Mouse (Mus musculus) lung, postnatal 4 days (tissue): Measurements from ENCODE around the gene Sesn1.
"Not testable (repeated sequence)": the region's sequence is repeated elsewhere in the genome, so short reads cannot be mapped to it uniquely, and the experiment has no call there.

ENCODE experiments used
- DNase-seq, 2 experiments: peaks; one replicate each; pipeline ENCODE4 v3.0.0; 2021

Sesn1 gene

GRCm38 (mm10) chr10:41809771-41810563 lies at the start of gene Sesn1, which contains the start of gene Cep57l1:
Gene Sesn1 (plus strand): TSS chr10:41809935.
Gene Cep57l1 (minus strand): TSS chr10:41809871.
- peak; percentile 93 to 97 for DNase-seq

- no peak for DNase-seq
These were observed 48.9 kb upstream of the Sesn1 start for GRCm38 (mm10) chr10:41760866-41761265.

GRCm38 (mm10) chr10:41763741-41764385 lies 45.9 kb upstream of the Sesn1 start:
- DNase-seq = no peak

DNA sequence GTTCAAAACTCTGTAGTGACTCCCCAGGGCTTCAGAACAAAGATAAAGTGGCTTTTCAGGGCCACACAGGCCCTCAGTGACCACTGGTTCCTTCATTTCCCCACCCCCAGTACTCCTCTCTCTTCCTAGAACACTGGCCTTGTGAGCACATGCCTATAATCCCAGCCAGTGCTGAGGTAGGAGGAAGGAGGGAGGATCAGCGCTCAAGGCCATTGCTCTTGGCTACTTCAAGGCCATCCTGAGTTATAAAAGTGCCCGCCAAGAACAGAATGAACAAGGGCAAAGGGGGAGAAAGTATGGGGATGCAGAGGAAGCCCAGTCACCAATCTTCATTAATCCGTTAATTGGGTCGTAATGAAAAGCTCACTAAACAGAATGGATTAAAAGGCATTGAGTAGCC lies 44.1 kb upstream of the Sesn1 start:
- DNase-seq = no peak

DNA sequence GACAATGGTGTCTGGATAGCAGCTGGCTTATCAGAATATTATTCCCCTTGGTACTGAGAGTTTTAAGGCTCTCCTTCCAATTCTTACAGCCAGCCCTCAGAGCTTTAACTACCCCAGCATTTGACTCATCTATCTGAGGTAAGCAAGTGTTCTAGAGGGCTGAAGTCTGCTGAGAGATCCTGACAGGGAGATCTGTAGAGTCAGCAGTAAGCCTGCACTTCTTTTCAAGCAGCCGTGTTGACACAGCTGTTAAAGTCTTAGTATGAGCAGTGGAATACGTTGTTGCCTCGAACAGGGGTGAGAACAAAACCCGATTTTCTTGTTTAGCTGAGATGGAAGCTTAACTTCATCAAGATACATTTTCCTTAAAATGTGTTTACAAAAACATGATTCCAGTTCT lies 43.5 kb upstream of the Sesn1 start:
- no peak for DNase-seq

DNA sequence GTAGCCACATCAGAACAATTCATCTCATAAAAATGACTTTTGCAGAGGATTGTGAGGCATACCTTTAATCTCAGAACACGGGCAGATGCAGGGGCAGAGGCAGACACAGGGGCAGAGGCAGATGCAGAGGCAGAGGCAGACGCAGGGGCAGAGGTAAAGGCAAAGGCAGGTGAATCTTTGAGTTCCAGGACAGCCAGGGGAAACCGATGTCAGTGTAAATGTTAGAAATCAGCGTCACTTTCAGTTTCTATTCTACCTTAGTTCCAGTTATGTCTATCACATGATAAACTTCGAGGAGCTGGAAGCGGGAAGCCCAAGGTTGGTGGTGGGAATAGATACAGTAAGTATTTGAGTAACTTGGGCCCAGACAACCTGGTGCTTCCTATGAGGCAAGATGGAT lies 42.5 kb upstream of the Sesn1 start:
- DNase-seq = no peak

DNA sequence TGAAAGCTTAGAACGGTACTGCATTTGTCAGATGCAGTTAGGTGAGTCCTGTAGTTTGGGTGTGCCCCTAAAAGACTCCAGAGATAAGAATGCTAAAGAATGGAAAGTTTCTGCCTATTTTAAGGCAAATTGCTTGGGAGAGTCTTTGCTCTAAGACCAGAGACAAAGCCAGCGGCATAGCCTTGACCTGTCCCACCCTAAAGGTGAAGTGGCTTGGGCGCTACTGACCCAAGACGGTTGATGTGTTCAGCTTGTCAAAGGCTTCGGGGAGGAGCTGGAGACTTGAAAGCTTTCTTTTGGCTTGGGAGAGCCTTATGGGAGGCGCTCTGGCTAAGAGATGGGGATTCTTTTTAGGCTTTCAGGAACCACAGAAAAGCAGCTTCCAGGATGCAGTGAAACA lies 17.4 kb upstream of the Sesn1 start:
- no peak for DNase-seq

- DNase-seq = no peak
These were observed 12.5 kb upstream of the Sesn1 start for GRCm38 (mm10) chr10:41797253-41797652.

- DNase-seq = no peak
These were observed 6.3 kb upstream of the Sesn1 start for GRCm38 (mm10) chr10:41803467-41803866.

GRCm38 (mm10) chr10:41804711-41805110 lies 5.0 kb upstream of the Sesn1 start:
- DNase-seq = no peak

GRCm38 (mm10) chr10:41805729-41806355 lies 3.9 kb upstream of the Sesn1 start:
- no peak for DNase-seq

GRCm38 (mm10) chr10:41809080-41809770 lies 510 bp upstream of the Sesn1 start:
- peak; percentile 84 to 90 for DNase-seq

DNA sequence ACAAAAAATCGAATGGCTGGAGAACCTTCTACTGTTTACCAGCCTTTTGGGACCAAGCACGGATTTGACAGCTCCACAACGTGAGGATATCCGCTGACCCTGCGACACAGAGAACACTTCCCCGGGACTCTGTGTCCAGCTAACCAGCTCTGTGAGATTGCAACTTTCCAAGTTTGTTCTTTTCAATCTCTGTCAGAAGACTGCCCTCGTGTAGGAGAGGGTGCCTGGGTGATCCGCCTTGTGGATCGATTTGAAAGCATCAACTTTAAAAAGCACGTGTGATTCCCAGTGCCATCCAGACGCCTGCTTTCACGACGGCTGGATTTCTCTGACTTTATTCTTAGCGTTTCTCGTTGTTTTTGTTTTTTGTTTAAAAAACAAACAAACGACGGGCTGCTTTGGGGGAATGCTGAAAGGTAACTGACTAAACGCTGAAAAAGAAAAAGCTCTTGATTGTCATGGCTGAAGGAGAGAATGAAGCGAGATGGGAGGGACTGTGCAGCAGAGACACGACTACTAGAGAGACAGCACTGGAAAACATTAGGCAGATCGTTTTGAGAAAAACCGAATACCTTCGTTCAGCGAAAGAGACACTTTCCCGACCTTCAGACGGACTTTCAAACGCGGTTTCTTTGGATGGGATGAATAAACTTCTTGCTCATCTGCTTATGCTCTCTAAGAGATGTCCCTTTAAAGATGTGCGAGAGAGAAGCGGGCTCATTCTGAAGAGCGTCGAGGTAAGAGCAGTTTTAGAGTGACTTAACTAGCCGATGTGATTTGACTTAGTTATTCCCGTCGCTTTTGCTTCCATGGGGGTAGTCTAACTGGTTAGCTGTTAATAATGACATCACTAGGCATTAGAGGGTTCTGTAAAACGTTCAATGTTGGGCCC lies 1.1 kb downstream of the Sesn1 start:
- no peak for DNase-seq

DNA sequence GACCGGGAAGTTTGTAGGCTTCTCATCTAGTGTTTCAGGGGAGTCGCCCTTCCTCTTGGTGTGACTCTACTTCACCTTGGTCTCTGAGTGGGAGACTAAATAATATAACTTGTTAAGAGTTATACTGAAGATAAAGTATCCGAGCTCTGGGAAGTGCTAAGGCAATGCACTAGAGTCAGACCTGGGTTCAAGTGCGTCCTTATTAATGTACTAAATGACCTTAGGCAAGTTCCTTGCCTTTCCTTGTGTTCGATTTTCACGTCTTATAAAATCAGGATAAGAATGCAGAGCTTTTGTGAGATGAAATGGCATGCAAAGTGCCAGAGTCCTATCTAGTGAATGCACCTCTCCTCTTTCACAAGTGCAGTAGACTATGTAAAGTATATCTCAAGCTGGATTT lies 2.8 kb downstream of the Sesn1 start:
- DNase-seq = no peak

GRCm38 (mm10) chr10:41814305-41814853 lies 4.6 kb downstream of the Sesn1 start:
- no peak for DNase-seq

- no peak for DNase-seq
These were observed 6.8 kb downstream of the Sesn1 start for GRCm38 (mm10) chr10:41816516-41816915.

DNA sequence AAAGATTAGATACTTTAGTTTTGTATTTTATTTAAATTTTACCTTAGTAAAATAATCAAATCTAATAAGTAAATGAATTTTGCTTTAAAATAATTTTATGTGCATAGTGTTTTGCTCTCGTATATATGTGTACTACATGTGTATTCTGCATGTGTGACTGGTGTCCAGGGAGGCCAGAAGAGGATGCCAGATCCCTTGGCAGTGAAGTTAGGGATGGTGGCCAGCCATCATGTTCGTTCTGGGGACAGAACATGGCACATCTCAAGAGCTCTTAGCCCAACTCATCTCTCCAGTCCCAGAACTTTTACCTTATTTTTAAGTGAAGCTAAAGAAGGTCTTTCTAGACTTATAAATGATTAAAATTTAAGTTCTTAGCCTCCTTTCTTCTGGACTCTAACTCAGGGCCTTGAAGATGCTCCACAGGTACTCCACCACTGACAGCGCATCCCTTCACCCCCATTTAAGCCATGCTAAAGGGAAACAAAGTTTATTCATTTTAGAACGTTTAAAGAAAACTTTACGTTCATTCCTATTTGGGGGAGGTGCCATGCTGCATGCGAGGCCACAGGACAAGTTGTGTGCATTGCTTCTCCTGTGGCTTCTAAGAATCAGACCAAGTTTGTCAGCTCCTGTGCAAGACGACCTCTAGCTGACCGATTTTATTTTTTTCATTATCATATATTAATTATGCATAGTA lies 8.4 kb downstream of the Sesn1 start:
- no peak for DNase-seq

GRCm38 (mm10) chr10:41818733-41819070 lies 9.0 kb downstream of the Sesn1 start:
- DNase-seq = not testable (repeated sequence)

DNA sequence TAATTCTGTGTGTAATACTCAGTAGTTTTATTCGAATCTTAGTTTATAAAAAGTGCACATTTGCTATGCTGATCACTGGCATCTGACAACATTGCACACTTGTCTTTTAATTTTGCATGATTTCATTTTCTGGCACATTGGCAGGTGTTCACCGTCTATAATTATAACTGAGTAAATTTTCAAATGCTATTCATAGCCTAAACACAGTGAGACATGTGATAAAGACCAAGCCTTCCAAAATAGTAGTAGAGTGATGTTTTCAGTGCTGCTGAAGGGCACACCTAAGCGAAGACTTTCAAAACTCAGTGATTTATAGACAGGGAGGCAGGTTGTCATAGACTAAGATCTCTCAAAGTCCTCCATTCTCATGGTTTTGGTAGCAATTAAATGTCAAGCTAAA lies 9.6 kb downstream of the Sesn1 start:
- DNase-seq = no peak

GRCm38 (mm10) chr10:41820401-41820800 lies 10.7 kb downstream of the Sesn1 start:
- DNase-seq = no peak

DNA sequence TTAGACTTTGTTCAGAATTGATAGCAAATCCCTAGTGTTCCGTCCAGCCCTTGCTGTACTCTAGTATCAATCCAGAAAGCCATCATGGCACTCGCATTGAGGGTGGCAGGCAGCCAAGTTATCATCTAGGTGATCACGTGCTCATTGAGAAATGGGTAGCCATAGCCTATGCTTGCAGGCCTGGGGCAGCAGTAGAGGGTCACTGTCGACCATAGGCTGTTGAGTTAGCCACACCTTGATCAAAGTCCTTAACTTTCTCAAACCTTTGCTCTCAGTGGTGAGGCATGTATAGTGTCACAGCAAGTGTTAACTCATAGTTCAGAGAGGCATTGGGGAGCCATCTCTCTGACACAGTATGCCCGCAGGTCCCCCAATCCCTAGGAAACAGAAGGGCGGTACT lies 11.4 kb downstream of the Sesn1 start:
- DNase-seq = no peak
